Mouse (Mus musculus) stomach, embryonic 16.5 days (tissue): Measurements from ENCODE around the gene Krt13. TPM values are rescaled to one million over a fixed set of nuclear protein-coding genes. Genes with fewer than 3 reads are reported as not detected.

Experiments used
- ATAC-seq: fragments of 200-750 bp; cut with Nextera tagmentation; 2 replicates; pipeline ENCODE4 v1.8.0; 2017; ENCODE audit warnings: moderate number of reproducible peaks, moderate TSS enrichment; ENCODE audit not compliant: insufficient read depth, low FRiP score
- H3K27ac ChIP-seq: fragments of 300-500 bp; sonication (generic); 2 replicates; pipeline ENCODE4 v1.5.1; 2014; ENCODE audit warnings: low read length
- H3K27me3 ChIP-seq: fragments of 300-500 bp; sonication (generic); 2 replicates; pipeline ENCODE4 v1.6.1; 2014; ENCODE audit warnings: low read length, control low read depth, mixed read lengths; ENCODE audit not compliant: control insufficient read depth, insufficient read depth
- H3K36me3 ChIP-seq: fragments of 300-500 bp; sonication (generic); 2 replicates; pipeline ENCODE4 v1.6.1; 2014; ENCODE audit warnings: low read length; ENCODE audit not compliant: control insufficient read depth, insufficient read depth
- H3K4me1 ChIP-seq: fragments of 300-500 bp; sonication (generic); 2 replicates; pipeline ENCODE4 v1.6.1; 2014; ENCODE audit warnings: low read length, control low read depth, mixed read lengths; ENCODE audit not compliant: control insufficient read depth, insufficient read depth
- H3K4me2 ChIP-seq: fragments of 300-500 bp; sonication (generic); 2 replicates; pipeline ENCODE4 v1.6.1; 2014; ENCODE audit warnings: low read depth, low read length, mixed read lengths
- H3K4me3 ChIP-seq: fragments of 300-500 bp; sonication (generic); replicated peaks from 2 replicates; pipeline ENCODE4 v1.5.1; 2014; ENCODE audit warnings: mild to moderate bottlenecking, low read length
- H3K9ac ChIP-seq: fragments of 300-500 bp; sonication (generic); 2 replicates; pipeline ENCODE4 v1.6.1; 2014; ENCODE audit warnings: low read length
- H3K9me3 ChIP-seq: fragments of 300-500 bp; sonication (generic); replicated peaks from 2 replicates; pipeline ENCODE4 v1.6.1; 2016; ENCODE audit warnings: low read length, control low read depth; ENCODE audit not compliant: control insufficient read depth
- WGBS: fragments of 180-500 bp; shearing (Covaris S2); extraction: QIAGEN DNeasy Blood & Tissue Kit; methylation state at CpG from one replicate; pipeline ENCODE4 v1.1.7; 2014; 5-methylcytosine and 5-hydroxymethylcytosine counted together
- polyA plus RNA-seq: library from polyadenylated mRNA; unstranded; fragments of >200 nt; fragmentation: Nextera tagmentation; extraction: Ambion mirVana; gene quantifications from 2 replicates; pipeline ENCODE4 v1.2.1, GENCODE M21; 2015

The Krt13 gene
- polyA plus RNA-seq, 1 experiment from 2014 or later, result 1,856 TPM

DNA sequence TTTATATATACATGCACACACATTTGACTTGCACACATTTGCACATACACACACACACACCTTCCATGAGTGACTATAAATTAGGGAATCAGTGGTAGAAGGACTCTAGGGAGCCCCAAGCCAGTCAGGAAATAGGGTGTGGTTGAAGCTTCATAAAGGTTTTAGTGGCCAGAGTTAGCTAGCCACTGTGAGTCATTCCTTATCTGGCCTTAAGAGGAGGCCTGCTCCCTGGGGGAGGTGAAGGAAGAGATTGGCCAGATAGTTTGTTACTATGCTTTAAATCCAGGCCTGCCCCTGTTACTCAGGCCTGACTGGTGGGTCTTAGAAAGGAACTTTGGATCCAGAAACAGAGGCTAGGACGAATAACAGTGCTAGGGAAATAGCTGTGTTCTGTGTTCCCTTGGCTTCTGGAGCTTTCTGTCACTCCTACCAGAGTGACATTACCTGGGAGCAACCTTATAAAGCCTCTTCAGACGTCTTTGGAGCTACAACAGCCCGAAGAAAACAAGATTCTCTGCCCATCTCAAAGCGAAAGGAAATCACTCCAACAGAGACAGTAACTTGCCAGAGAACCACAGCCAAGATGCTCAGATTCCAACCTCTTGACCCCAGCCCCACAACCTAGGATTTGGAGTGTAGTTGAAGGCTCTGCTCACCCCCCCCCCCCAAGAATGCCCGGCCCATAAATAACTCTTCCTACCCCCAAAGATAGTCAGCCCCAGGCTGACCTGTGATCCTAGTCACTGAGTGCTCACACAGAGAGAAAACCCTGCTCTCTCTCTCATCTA lies 26.4 kb upstream of the Krt13 start:
- peaks cover 12% of the 10 kb centered on the region for H3K4me1 ChIP-seq
- ATAC-seq, result no peak
- no peak overlapping the region for H3K4me3 ChIP-seq
- H3K9me3 ChIP-seq, result no peaks in the 10 kb centered on the region
- H3K9ac ChIP-seq, result 0 out of 2 replicates have a peak overlapping the region, but pooled peaks have one; percentile 13
- 51% methylated on average over 5 of the region's 5 CpGs for WGBS
- no peak overlapping the region for H3K4me2 ChIP-seq
- H3K27ac ChIP-seq, result peak overlapping the region; percentile 94
- H3K36me3 ChIP-seq, result no peaks in the 10 kb centered on the region
- peaks cover 8% of the 10 kb centered on the region; the same call in 1 of the 2 replicates for H3K27me3 ChIP-seq

DNA sequence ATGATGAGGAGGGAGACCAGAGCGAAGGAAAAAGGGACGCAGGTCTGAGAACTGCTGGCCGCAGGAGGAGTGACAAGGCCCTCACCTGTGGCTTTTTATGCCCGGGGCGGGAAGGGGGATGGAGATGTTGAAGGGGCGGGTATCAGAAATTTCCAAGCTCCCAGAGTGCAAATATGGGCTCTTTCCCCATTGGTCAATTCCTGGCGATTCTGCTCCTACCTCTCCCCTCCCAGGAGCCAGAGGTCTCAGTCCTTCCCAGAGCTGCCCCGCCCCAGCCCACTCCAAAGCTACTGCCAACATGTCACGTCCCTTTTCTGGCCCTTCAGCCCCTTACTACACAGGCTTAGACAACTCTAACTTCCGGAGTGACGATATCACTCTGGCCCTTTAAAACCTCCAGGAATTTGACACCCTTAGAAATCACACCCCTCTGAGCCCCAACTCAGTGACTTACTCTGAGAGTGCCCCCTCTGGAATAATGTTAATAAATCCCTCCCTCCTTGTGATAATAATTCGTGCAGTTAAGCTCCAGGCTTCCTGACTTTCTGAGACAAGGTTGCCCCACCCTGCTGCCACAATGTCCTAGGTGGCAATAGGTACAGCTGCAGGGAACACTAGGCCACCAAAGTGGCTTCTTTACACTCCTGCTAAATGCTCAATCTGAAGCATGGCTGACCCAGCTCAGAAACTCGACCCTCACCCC lies 24.6 kb upstream of the Krt13 start:
- Histone ChIP-seq H3K27ac (peak overlapping the region; percentile 94), H3K9ac (peak overlapping the region; percentile 79), H3K9me3 (no peaks in the 10 kb centered on the region), H3K27me3 (peaks cover 8% of the 10 kb centered on the region; the same call in 1 of the 2 replicates), H3K4me1 (peaks cover 12% of the 10 kb centered on the region), H3K36me3 (no peaks in the 10 kb centered on the region), H3K4me3 (peak overlapping the region; percentile 56), H3K4me2 (peak overlapping the region; percentile 45)
- WGBS, result 3% methylated on average over 13 of the region's 13 CpGs
- ATAC-seq, result peak; percentile 90

DNA sequence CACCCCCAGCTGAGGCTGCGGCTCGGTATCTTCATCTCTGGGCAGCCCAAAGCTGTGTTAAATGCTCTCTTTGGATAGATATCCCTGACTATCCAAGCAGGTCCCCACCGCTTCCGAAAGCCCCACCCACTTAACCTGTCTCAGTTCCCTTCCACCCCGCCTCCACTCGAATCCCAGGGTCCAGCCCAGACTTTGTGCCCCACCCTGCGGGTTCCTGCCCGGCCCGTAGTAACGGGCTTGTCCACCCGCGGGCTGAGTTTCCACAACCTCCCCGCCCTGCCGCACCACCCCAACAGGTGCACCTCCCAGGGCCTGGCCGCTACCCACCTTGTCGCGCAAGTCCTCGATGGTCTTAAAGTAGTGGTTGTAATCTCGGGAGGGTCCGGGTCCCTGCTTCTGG lies 23.7 kb upstream of the Krt13 start:
- Histone ChIP-seq H3K9me3 (no peaks in the 10 kb centered on the region), H3K27ac (peak overlapping the region; percentile 94), H3K4me3 (peak overlapping the region; percentile 56), H3K27me3 (peaks cover 8% of the 10 kb centered on the region; the same call in 1 of the 2 replicates), H3K36me3 (no peaks in the 10 kb centered on the region), H3K4me1 (peaks cover 16% of the 10 kb centered on the region), H3K4me2 (peak overlapping the region; percentile 45), H3K9ac (peak overlapping the region; percentile 79)
- 2% methylated on average over 20 of the region's 20 CpGs for WGBS
- peak; percentile 38; the same call in 1 of the 2 replicates for ATAC-seq

DNA sequence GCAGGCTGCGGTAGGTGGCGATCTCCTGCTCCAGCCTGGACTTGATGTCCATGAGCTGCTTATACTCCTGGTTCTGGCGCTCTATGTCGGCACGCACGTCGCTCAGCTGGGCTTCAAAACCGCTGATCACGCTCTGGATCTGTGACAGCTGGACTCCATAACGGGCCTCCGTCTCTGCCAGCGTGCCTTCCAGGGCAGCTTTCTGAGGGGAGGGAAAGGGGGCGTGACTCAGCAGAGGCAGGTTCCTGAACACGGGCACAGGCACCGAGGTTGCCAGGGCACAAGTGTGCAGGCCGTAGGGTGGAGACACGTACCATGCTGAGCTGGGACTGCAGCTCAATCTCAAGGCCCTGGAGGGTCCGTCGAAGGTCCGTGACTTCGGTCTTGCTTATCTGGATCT lies 19.6 kb upstream of the Krt13 start:
- H3K4me3 ChIP-seq, result no peak overlapping the region
- no peak for ATAC-seq
- H3K4me2 ChIP-seq, result peak overlapping the region; percentile 36
- peaks cover 8% of the 10 kb centered on the region; the same call in 1 of the 2 replicates for H3K27me3 ChIP-seq
- peaks cover 15% of the 10 kb centered on the region for H3K4me1 ChIP-seq
- WGBS, result 73% methylated on average over 21 of the region's 21 CpGs
- peak overlapping the region; percentile 85 for H3K27ac ChIP-seq
- peak overlapping the region; percentile 54 for H3K9ac ChIP-seq
- H3K9me3 ChIP-seq, result no peaks in the 10 kb centered on the region
- H3K36me3 ChIP-seq, result no peaks in the 10 kb centered on the region

DNA sequence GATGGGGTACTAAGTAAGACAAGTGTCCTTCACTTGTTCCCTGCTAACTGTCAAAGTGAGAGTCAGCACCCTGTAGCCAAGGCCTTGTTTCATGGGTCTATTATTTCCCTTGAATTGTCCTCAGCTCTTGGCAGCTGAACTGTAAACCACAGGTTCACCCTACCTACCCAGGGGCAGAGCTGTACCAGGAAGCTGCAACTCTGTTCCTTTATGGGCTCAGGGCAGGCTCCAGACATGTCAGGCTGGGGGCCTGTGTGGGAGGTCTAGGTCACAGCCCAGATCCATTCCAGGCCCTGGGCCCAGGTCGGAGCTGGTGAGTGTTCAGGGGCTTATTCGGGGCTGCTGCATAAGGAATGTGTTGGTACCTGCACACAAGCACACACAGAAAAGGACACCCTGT lies 18.0 kb upstream of the Krt13 start:
- no peaks in the 10 kb centered on the region for H3K9me3 ChIP-seq
- no peak overlapping the region for H3K4me3 ChIP-seq
- H3K27me3 ChIP-seq, result no peaks in the 10 kb centered on the region
- H3K9ac ChIP-seq, result peak overlapping the region; percentile 12; the same call in 1 of the 2 replicates
- peaks cover 13% of the 10 kb centered on the region for H3K4me1 ChIP-seq
- peak overlapping the region; percentile 85 for H3K27ac ChIP-seq
- no peaks in the 10 kb centered on the region for H3K36me3 ChIP-seq
- peak; percentile 30; the same call in 1 of the 2 replicates for ATAC-seq
- no peak overlapping the region for H3K4me2 ChIP-seq
- 50% methylated on average over 2 of the region's 2 CpGs for WGBS

DNA sequence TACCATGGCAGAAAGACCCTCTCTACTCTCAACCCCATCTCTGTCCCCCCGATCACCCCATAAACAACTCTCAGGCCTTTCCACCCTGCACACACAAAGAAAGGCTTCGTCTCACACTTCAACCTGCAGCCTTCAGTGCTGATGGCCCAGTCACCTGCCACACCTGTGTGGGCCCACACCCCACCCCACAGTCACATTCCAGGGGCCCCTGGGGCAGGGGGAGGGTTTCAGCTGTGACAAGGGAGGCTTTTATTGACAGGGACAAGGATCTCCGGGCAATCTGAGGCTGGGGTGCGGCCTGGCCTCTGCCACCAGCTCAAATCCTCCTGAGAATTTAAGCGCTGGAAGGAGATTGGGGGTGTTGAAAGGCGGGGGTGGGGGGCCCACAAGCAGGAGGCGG lies 17.4 kb upstream of the Krt13 start:
- H3K9me3 ChIP-seq, result no peaks in the 10 kb centered on the region
- H3K27ac ChIP-seq, result peak overlapping the region; percentile 85
- no peak overlapping the region for H3K4me3 ChIP-seq
- H3K36me3 ChIP-seq, result no peaks in the 10 kb centered on the region
- 51% methylated on average over 7 of the region's 7 CpGs for WGBS
- H3K9ac ChIP-seq, result no peak overlapping the region
- H3K4me2 ChIP-seq, result no peak overlapping the region
- H3K27me3 ChIP-seq, result no peaks in the 10 kb centered on the region
- peaks cover 13% of the 10 kb centered on the region for H3K4me1 ChIP-seq
- ATAC-seq, result peak; percentile 73

DNA sequence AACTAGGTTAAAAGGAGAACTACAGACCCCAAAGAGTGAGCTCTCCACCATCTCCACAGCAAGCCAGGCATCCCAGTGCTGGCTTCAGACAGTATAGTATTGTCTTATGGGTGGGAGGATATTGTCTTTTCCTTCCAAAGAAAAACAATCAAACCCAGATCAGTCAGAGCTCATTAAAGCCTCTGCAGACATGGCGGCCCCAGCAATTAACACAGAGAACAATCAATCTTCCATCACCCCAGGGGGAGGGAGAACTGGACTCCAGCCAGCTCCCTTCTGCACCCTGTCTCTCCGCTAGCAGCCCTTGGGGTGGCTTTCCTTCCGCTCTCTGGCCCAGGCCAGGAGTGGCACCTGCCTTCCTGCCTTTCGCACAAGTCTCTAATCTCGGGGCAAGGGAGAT lies 16.3 kb upstream of the Krt13 start:
- no peak for ATAC-seq
- peak overlapping the region; percentile 77 for H3K27ac ChIP-seq
- peaks cover 13% of the 10 kb centered on the region for H3K4me1 ChIP-seq

DNA sequence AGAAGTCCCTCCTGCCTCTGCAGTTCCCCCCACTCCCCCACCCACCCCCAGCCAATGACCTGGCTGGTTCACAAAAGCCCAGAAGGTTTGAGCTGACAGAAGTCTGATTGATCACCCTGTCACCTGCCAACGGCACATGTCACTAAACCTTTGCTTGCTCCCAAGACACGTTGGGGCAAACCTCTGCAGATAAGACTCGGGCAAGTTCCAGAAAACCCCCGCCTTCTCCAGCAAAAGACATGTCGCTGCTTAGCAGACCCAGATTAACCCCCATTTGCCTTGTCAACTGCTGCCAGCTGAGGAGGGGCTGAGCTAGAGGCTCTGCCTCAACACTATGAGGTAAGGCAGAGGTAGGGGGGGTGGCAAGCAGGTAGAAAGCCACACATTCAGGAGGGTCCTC lies 15.2 kb upstream of the Krt13 start:
- Histone ChIP-seq H3K4me2 (peak overlapping the region; percentile 31; the same call in 1 of the 2 replicates), H3K9ac (peak overlapping the region; percentile 58; the same call in 1 of the 2 replicates), H3K27ac (peak overlapping the region; percentile 80), H3K9me3 (no peaks in the 10 kb centered on the region), H3K27me3 (no peaks in the 10 kb centered on the region), H3K36me3 (no peaks in the 10 kb centered on the region), H3K4me1 (peaks cover 13% of the 10 kb centered on the region), H3K4me3 (peak overlapping the region; percentile 38)
- ATAC-seq, result no peak; the same call in 1 of the 2 replicates
- 14% methylated on average over 5 of the region's 5 CpGs for WGBS

More for the DNA sequence above, 16.3 kb upstream of the Krt13 start:
- Histone ChIP-seq H3K4me3 (no peak overlapping the region), H3K36me3 (no peaks in the 10 kb centered on the region), H3K27me3 (no peaks in the 10 kb centered on the region), H3K4me2 (peak overlapping the region; percentile 6; the same call in 1 of the 2 replicates), H3K9me3 (no peaks in the 10 kb centered on the region), H3K9ac (no peak overlapping the region)
- 34% methylated on average over 5 of the region's 5 CpGs for WGBS

DNA sequence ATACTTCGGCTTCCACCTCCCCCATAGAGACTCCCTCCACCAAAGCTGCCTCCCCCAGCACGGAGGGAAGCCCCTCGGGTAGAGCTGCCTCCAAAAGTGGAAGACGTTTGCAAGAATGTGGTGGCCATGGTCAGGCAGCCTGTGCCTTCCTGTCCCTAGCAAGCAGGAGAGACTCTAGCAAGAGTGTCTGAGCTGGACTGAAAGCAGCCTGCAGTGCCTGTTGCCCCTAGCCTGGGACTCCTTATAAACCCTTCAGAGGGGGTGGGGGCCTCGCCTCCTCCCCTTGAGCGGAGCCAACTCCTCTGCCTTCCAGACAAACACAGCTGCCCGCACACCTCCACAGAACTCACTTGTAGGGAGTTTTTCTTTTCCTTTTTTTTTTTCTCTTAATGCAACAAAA lies 14.4 kb upstream of the Krt13 start, which contains the start of gene Krt15:
TSS of gene Krt15 (minus strand) at position 198 of the 400 bp plus-strand sequence.
- peak within 1 kb of the TSS; percentile 38 for H3K4me3 ChIP-seq
- peak within 1 kb of the TSS; percentile 80 for H3K27ac ChIP-seq
- no peaks in the 10 kb centered on the region for H3K9me3 ChIP-seq
- H3K4me2 ChIP-seq, result peak within 1 kb of the TSS; percentile 31
- no peaks in the 10 kb centered on the region for H3K27me3 ChIP-seq
- 38% methylated on average over 7 of the region's 7 CpGs for WGBS
- H3K4me1 ChIP-seq, result peaks cover 13% of the 10 kb centered on the region
- H3K36me3 ChIP-seq, result no peaks in the 10 kb centered on the region
- peak within 1 kb of the TSS; percentile 64 for H3K9ac ChIP-seq
- no peak for ATAC-seq
